Mouse (Mus musculus) kidney, adult 18-20 months (tissue): ENCODE data around the gene Gnb1.
"Not testable (repeated sequence)": the region's sequence is repeated elsewhere in the genome, so short reads cannot be mapped to it uniquely, and the experiment has no call there.

Experiments used
- DNase-seq: peaks from one replicate; pipeline ENCODE4 v3.0.0; 2021

Gnb1 gene

DNA sequence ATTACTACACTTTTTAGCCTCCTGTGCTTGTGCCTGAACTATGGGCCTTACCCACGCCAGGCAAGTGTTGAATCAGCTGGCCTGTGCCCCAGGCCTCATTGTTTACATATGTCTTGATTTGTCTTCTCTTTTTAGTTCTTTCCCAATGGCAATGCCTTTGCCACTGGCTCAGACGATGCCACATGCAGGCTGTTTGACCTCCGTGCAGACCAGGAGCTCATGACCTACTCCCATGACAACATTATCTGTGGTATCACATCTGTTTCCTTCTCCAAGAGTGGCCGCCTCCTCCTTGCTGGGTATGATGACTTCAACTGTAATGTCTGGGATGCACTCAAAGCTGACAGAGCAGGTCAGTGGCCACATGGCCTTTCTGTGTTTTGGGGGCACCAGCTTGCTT, 63.7 kb downstream of the Gnb1 start:
- no peak for DNase-seq

DNA sequence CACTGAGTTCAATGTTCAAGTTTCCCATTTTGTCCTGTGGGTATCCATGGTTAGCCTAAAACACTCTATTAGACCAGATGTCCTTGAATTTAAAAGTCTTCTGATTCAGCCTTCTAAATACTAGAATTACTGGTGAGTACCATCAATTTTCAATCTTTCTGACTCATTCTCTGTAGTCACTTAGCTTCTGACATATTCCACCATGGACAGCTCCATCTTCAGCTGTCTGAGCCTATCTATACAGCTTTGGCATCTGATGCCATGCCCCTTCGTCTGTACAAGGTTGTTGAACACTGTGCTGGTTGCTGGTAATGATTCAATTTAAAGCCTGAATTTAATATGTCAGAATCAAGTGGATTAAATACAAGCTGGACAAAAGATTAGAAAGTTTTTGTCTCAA, 64.3 kb downstream of the Gnb1 start:
- no peak for DNase-seq

- DNase-seq, result no peak
These were observed 68.3 kb downstream of the Gnb1 start for GRCm38 (mm10) chr4:155559454-155559853.

DNA sequence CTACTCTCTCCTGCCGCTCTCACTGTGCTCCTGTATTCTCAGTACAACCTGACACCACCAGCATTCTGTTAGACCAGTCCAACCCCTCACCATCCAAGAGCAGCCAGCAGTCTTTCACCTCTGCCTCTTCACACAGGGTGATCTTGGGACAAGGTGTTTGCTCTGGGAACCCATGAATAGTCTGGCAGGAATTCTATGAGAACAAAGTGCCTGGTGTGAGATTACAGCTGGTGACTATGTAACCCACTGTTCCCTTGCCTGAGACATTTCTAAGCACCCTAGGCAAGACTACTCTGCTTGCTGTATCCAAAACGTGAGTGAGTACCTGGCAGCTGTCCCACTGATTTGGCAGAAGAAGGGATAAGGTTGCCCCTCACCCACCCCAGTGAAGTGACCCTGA, 69.8 kb downstream of the Gnb1 start:
- peak; percentile 27 for DNase-seq

DNA sequence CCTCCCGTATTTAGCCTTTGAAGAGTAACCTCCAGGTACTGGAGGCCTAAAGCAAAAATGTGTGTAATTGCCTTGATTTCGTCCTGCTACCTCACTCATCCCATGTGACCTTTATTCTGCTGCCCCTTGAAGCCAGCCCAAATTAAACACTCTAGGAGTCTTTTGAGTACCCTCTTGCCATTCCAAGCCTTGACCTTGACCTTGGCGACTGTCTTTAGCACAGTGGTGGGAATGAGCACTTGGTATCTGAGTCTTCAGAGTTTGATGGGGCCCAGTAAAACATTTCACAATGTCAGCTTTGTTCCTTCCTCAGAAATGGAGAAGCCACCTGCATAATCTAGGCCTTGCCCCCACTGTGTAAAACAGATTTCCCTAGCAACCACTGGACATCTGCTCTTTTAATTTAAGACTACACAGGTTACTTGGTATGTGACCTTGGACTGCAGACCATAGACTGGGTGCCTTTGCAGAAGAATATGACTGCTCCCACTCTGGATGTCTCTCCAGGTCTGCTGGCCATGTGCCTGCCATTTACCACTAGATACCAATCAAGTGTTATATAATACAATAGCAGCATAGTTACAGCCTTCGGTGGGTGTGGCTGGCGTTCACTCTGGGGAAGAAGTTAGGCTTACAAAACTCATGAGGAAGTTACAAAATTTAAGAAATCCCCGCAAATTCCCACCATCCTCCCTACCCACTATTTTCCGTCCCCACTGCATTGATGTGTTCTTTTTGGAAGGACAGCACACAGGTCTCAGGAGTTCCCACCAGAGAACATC, 70.7 kb downstream of the Gnb1 start, which contains the start of gene Nadk:
Nadk (plus strand) TSS at position 718 of the 782 bp plus-strand sequence.
- no peak for DNase-seq

DNA sequence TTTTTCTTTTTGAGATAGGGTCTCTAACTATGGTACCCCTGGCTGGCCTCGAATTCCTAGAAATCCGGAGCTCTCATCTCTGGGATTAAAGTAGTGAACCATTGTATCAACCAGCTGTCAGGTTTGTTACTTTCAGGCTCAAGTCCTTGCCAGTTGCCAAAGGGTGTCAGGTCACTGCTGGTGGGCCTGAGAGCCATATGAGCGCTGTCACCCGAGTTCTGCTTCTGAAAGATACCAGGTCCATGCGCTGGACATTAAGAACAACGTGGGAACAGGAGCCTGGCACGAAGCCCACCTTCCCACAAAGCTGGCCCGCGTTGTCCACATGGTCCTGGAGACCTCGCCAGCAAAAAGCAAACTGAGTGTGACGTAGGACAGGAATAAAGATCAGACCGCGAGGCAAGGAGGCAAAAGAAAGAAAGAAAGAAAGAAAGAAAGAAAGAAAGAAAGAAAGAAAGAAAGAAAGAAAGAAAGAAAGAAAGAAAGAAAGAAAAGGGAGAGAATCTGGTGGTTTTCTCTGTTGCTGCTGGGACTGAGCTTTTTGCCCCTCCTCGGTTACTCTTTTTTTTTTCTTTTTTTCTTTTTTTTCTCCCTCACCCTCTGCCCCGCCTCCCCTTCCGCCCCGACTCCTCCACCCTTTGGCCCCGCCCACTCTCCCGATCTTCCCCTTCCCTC, 71.7 kb downstream of the Gnb1 start:
- peak; percentile 57 for DNase-seq

DNA sequence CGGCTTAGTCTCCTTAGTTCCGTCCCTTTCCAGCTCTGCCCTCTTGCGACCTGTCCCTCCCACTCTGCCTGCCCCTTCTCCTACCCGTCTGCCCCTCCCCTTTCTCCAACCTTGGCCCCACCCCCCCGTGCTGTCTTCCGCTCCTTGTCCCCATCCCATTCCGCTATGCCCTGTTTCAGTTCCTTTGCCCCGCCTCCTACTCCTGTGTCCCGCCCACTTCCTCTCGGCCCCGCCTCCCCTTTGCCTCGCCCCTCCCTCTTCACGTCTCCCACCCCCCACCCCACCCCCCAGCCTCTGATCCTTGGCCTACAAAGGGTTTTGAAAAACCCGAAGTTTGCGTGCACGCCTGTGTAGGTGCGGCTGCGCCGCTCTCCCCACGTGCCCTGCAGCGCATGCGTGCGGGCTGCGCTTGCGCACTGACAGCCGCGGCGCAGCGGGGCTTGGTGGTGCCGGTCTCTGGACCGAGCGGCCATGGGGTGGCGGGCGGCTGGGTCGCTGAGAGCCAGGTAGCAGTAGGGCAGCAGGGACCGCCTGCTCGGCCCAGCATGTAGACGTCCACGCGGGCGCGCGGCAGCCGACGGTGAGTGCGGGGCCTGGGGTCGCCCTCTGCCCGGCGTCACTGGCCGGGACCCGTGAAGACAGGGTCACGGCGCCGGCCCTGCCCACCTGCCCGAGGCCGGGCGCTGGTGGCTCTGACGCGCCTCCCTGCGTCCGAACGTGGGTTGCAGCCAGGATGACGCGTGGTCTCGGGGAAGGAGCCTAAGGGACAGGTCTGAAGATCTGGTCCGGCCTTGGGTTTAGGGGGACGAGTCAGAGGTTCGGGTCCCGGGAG, 72.5 kb downstream of the Gnb1 start:
- peak; percentile 99 for DNase-seq

DNA sequence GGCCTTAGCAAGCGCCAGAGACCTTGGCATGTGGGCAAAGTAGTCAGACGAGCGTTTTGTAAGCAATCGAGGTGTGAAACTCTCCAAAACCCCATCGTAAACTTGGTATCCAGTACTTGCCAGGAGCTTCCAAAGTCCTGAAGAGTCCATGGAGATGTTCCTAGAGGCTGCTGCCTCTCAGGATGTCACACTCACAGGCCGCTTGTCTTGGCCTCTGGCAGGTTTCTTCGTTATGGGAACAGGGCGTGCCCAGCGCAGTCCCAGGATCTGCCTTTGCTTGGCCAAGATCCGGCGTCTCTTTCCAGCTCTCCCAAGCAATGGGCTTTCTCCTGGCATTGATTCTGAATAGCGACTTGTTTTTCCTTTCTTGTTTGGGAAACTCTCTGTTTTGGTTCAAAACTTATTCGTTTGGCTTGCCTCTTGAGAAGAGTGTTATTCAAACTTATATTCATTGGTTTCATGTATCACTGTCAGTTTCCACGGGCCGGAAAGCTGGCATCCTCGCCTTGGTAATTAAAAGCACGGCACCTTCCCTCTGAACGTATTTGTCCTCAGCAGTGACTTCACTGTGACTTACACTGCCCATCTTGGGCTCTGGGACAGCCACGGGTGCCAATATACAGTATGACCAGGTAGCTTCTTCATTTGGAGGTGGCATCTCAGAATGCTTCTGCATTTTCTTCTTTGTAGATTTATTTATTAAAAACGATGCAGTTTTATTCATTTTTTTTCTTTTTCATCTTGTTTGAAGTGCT, 73.3 kb downstream of the Gnb1 start:
- DNase-seq, result peak; percentile 56

DNA sequence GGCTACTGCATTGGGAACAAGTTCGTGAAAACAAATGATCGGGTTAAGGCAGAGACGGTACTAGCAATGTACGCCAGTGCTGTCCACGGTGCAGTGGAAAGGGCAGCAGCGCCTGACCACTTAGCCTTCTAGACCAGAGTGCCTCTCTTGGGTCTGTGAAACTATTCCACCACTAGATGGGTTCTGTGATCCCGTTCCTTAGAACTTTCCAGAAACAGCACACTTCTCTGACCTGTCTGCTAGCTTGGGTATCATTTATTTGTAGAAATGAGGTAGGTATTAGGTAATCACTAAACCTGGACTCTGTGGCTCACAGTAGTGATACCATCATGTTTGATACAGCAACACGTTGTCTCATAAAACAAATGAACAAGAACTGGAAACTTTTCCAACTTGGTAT, 75.4 kb downstream of the Gnb1 start:
- DNase-seq, result peak; percentile 40

- DNase-seq, result no peak
These were observed 77.0 kb downstream of the Gnb1 start for GRCm38 (mm10) chr4:155568170-155568569.

DNA sequence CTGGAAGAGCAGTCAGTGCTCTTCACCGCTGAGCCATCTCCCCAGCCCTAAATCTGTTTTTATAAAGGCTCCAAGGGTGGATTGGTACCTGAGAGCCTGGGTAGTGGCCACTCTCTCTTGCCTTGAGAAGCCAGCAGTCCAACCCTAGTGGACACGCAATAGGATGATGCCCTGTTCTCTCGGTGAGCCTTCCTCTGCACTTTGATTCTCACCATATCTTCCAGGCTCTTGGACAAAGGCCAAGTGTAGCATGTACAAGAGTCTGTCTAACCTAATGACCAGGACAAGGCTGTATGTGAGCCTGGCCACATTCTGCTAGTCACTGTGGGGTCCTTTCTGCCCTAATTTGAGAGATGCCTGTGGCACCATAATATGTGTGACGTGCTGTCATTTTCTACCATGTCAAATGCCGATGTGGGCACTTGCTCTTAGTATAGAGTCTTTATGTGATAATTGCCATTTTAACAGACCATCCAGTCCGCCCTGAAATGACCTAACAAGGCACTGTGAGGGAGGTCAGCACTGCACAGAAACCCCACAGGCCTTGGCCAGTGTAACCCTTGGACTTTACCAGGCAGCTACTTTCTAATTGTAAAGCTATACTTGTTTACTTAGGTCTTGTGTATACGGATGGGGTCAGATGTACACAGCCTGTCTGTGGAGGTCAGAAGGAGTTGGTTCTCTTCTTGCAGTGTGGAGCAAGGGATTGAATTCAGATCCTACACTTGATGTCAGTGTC, 77.6 kb downstream of the Gnb1 start:
- no peak for DNase-seq

DNA sequence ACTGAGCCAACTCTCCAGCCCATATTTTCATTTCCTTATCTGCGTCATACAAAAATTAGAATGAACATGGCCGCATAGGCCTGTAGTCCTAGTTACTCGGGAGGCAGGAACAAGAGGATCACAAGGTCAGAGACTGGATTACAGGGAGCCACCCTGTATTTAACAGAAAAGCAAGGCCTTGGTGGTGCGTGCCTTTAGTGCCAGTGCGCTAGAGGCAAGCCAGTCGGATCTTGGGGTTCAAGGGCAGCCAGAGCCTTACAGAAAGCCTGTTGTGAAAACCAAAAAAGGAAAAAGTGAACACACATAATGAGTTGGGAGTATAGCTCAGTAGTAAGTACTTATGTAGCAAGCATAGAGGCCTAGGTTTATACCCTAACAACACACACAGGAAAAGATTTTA, 78.7 kb downstream of the Gnb1 start:
- DNase-seq, result no peak

DNA sequence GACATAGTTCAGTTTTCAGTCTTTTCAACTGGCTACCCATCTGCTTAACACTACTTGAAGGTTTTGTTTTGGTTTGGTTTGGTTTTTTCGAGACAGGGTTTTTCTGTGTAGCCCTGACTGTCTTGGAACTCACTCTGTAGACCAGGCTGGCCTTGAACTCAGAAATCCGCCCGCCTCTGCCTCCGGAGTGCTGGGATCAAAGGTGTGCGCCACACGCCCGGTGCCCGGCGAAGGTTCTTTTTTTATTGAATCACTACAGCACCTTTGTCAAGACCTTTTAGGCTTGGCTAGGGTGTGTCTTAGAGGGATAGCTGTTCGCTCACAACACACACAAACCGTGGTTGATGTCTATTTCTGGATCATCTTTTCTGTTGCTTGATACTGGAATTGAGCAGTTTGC, 79.2 kb downstream of the Gnb1 start:
- DNase-seq, result not testable (repeated sequence)

DNA sequence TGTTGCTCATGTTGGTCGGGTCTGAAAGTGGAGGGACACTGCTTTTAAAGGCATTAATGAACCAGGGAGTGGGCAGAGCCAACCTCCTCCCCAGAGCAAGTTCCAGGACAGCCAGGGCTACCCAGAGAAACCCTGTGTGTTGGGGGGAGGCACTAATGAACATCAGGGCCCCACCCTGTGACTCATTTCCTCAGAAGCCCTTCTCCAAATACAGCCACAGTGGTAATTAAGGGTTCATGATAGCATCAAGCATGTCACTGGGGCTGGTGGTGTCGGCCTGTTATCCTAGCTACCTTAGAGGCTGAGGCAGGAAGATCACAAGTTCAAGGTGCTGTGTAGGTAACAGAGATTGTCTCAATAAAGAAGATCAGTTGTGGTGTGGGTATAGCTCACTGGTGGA, 80.3 kb downstream of the Gnb1 start:
- DNase-seq, result no peak

DNA sequence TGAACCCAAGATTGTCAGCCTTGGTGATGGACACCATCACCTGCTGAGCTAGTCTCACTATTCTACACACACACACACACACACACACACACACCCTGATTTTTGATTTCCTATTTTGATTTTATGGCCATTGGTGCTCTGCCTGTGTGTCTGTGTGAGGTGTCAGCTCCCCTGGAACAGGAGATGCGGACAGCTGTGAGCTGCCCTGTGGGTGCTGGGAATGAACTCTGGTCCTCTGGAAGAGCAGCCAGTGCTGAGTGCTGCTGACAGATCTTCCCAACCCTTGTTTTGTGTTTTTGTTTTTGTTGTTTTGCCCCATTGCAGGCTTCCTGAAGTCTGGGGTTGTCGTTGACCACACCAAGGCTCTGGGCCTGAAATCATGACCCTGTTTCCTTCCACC, 82.0 kb downstream of the Gnb1 start:
- DNase-seq, result no peak

DNA sequence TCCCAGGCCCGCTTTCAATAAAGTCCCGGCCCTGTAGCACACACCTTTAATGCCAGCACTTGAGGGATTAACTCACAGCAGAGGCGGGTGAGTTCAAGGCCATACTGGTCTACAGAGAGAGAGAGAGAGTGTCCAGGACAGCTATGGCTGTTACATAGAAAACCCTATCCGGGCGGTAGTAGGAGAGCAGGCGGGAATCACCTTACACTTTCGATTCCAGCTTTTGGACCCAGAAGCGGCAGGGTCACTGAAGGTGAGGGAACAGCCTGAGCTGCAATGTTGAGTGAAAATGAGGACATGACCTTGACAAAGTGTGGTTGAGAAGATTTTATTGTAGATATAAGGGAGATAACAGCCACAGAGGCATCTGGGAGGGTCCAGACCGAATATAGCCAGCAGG, 82.7 kb downstream of the Gnb1 start:
- DNase-seq, result no peak

DNA sequence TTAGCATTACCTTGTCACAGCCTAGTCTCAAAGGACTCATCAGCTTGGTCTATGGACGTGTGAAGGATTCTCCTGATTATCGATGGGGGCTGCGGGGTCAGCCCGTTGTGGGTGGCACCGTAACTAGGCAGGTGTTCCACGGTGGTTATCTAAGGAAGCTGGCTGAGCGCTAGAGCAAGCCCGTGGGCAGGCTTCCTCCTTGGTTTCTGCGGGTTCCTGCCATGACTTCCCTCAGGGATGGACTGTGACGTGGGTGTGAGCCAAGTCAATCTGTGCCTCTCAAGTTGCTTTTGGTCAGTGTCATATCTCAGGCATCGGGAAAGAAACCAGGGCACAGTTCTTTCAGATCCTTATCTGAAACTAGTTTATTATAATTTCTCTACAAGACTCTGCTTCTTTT, 83.8 kb downstream of the Gnb1 start:
- no peak for DNase-seq

GRCm38 (mm10) chr4:155575521-155575920, 84.4 kb downstream of the Gnb1 start:
- DNase-seq, result no peak

DNA sequence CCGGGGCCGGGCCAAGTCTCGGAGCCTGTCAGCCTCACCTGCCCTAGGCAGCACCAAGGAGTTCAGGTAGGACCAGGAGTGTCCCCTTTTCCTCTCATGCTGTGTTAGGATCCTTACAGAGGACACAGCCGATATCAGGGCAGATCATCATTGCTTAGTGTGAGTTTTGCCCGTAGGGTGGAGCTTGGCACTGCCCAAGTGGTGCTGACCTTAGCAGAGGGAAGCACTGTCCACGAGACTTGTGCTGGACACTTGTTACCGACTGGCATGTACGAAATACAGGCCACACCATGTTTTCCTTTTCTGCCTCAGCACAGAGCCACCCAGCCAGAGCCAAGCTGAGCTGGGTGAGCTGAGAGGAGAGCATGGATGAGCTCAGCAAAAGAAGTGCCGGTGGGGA, 86.0 kb downstream of the Gnb1 start:
- DNase-seq, result peak; percentile 50

DNA sequence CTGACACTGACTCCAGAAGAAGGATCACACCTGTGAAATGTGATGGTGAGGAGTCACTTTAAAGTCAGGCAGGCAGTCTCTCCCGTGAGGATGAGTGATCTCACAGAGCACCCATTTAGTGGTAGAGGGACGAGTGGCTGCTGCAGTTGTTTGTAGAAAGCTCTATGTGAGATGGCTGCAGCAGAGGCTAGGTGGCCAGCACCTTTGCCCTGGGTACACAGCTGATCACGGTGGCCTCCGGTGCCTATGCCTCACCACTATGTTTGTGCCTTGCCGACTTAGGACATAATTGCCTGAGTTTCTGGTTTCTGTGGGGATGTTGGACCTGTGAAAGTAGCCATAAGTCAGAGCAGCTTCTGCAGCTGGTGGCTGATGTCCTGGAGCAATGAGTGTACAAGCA, 86.6 kb downstream of the Gnb1 start:
- DNase-seq, result no peak

DNA sequence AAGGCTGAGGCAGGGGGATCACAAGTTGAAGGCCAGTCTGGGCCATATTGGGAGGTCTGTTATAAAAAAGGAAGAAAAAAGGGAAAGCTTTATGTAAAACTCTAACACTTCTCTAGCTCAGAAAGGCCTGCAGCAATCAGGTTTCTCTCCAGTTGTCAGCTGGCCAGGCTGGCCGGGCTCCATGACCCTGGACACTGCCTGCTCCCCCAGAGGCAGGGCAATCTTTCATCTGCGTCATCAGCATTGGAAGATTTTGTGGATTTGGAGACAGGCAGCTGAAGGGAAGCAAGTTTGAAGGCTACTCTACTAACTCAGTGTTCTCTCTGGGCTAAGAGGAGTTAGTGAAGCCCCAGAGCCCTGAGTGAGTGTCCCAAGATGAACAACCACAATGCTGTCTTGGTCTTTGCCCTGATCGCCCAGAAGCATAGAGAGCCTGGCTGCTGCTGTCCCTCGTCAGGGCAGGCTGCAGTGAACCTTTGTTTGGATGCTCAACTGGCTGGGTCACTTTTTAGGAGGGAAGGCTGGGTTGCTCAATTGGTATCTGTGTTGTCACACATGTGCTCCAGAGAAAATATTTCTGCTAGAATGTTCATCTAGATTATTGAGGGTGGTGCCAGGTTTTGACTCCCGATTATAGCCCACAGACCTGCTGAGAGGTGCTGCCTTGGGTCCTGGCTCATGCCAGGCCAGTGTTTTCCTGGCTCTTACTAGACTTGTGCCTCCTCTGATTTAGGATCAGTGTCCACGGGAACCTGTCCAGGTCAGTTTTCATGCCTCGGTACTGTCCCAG, 87.4 kb downstream of the Gnb1 start:
- peak; percentile 67 for DNase-seq
